Mouse (Mus musculus): Measurements from ENCODE around the gene Apbb2.
"Not testable (repeated sequence)": the region's sequence is repeated elsewhere in the genome, so short reads cannot be mapped to it uniquely, and the experiment has no call there.

The Apbb2 gene

DNA sequence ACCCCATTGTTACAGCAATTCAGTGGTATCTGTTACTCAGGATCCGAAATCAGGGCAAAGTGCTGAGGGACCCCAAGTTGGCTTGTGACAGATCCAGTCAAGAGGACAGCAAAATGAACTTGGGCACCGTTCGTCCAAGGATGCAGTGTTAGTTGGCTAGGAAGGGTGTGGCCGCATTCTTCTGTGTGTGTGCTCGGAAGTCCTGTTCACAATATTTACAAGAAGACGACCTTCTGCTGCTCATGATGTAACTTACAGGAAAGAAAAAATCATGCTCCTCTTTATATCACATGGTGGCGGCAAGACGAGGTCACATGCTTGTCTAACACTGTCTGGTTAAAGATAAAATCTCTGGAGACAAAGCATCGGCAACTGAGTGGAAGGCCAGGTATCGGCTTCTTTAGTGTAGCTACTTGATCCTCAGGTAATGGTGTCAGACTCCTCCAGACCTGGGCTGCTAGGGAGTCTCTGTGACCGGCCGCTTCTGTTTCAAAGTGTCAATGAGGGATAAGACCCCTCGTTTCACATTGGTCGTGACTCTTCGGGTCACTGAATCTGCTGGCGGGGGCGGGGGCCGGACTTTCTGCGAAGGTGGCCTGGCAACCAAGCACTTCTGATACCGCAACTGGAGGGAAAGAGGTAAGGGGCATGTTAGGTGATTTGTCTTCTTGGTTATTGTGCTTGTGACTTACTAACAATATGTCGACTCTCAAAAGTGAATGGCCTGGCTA is 316.3 kb downstream of the Apbb2 start:
- no peak for DNase-seq (ENCODE audit: low read depth, low spot score)

- DNase-seq (ENCODE audit: low read depth, low spot score) = no peak
These were observed 318.0 kb downstream of the Apbb2 start for GRCm38 (mm10) chr5:66300576-66300975.

DNA sequence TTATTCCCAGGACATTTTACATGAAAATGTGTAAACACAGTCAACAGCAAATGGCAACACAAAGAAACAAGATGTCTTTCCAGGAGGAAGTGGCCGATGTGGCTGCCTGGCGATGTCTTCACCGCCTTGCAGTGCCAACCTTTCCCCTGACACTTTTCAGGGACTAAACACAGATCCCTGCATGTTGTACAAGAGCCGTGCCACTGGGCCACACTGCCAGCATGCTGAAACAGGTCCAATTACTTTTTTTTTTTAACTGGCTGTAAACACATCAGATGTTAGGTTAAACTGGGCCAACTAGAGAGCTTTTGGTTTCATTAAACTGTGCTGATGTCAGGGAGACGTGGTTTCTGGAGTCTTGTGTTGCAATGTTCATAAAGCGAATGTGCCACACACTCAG is 319.7 kb downstream of the Apbb2 start:
- no peak for DNase-seq (ENCODE audit: low read depth, low spot score)

DNA sequence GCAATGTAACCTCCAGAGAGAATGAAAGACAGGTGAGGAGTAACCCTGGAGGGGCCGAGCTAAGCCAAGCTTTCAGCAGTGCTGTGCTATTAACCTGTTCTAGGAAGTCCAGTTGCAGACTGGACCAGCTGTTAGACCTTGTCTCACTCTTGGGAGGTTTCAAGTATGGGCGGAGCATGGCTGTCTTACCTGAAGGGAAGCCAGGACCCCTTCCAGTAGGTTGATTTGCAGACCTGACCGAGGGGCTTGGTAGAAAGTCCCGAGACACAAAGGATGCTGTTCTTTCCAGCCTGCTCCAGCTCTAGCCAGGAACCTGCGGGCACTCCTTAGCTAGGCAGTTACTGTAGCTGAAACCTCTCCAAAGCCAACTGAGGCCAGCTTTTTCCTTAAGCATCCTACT is 322.5 kb downstream of the Apbb2 start:
- DNase-seq (ENCODE audit: low read depth, low spot score) = no peak

DNA sequence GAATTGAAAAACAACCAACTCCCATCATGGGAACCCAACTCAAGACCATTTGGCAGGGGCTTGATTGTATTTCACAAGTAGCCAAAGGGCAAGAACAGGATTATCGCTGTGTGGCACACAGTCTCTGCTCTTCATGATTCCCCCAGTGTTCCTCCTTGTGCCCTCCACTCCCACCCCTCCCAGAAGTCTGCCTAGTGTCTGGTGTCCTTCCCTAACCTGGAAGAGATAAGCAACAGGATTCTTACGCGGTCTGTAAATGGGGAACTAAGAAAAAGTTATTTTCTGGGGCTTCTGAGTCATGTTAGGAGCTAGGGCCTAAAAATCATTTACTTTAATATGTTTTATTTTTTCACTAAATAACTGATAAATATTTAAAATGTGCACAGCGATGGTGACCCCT is 323.6 kb downstream of the Apbb2 start:
- no peak for DNase-seq (ENCODE audit: low read depth, low spot score)

DNA sequence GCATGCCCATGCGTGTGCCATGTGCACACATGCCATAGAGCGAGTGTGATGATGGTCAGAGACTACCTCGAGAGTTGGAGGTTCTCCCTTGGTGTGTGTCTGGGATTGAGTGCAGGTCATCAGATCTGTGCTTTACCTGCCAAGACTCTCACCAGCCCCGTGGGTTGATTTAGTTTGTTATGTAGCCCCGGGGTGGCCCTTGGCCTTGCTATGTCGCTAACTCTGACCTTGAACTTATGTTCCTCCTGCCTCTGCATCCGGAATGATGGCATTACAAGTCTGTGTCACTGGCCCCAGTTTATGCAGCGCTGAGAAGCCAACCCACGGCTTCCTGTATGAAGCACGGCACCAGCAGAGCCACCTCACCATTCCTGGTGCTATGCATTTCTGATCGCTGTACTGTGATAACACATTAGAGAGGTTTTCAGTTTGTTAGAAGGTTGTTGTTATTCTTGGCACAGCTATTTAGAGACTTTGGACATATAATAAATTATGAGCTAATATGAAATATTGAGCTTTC is 324.4 kb downstream of the Apbb2 start:
- DNase-seq (ENCODE audit: low read depth, low spot score) = peak; percentile 20

GRCm38 (mm10) chr5:66280742-66281141 is 337.8 kb downstream of the Apbb2 start:
- no peak for DNase-seq (ENCODE audit: low read depth, low spot score)

- no peak for DNase-seq (ENCODE audit: low read depth, low spot score)
These were observed 338.9 kb downstream of the Apbb2 start for GRCm38 (mm10) chr5:66279650-66280049.

DNA sequence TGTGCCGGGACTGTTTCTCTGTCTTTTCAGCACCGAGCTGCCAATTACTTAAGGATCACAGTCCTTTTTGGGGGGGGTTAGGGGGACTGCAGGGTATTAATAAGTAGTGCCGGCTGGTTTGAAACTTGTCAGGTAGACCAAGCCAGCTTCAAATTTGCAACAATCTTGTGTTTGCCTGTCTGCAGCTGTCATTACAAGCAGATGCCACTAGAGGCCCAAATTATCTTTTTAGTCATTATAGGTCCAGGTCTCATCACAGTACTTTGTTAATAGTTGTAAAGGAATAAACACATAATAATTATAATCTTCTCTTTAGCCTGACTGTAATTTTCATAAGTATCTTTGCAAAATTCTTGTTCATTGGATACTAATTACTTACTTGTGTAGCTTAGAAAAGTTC is 344.2 kb downstream of the Apbb2 start:
- DNase-seq (ENCODE audit: low read depth, low spot score) = no peak

- DNase-seq (ENCODE audit: low read depth, low spot score) = no peak
These were observed 347.4 kb downstream of the Apbb2 start for GRCm38 (mm10) chr5:66271141-66271540.

- DNase-seq (ENCODE audit: low read depth, low spot score) = no peak
These were observed 349.0 kb downstream of the Apbb2 start for GRCm38 (mm10) chr5:66269616-66270015.

- DNase-seq (ENCODE audit: low read depth, low spot score) = peak; percentile 57
These were observed 355.2 kb downstream of the Apbb2 start for GRCm38 (mm10) chr5:66263398-66263797.

- DNase-seq (ENCODE audit: low read depth, low spot score) = no peak
These were observed 356.1 kb downstream of the Apbb2 start for GRCm38 (mm10) chr5:66262475-66262874.

- peak; percentile 60 for DNase-seq (ENCODE audit: low read depth, low spot score)
These were observed 358.7 kb downstream of the Apbb2 start, which contains the start of gene Nsun7 for GRCm38 (mm10) chr5:66259756-66260448. Gene Nsun7 (plus strand): TSS chr5:66259897.

- not testable (repeated sequence) for DNase-seq (ENCODE audit: low read depth, low spot score)
These were observed 359.2 kb downstream of the Apbb2 start for GRCm38 (mm10) chr5:66259431-66259755.

DNA sequence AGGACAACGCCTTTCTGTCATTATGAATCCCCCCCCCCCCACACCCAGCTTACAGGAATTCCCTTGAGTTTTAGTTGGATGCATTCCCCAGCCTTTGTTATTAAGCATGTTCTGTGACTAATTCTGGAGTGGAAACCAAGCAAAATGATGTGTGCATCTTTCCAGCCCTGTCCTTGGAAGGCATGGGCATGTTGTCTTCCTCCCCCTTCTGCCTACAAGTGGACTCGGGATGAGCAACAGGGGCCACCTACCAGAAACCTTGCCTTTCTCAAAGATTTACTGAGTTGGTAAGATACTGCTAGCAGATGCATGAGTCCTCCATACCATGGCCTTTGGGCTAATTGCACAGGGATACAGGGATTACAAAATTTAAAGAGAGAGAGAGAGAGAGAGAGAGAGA is 359.6 kb downstream of the Apbb2 start:
- no peak for DNase-seq (ENCODE audit: low read depth, low spot score)

- DNase-seq (ENCODE audit: low read depth, low spot score) = no peak
These were observed 363.5 kb downstream of the Apbb2 start for GRCm38 (mm10) chr5:66255044-66255443.

DNA sequence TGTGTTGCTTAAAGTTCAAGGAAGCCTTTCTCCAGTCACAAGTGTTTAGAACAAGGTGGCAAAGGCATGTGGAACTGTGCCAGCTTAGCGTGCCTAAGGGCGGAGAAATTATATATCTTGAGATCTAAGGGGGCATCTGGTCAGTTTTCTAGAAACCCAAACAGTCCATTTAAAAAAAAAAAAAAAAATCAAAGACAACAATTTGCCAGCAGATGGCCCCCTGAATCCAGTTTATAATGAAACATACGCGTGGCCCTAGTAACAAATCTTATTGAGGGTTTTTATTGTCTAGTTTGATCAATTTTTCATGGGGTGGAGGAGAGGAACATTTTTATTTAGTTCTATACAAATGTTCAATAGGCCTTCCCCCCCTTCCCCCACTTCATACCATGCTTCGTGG is 365.4 kb downstream of the Apbb2 start:
- no peak for DNase-seq (ENCODE audit: low read depth, low spot score)
